Mouse (Mus musculus) MEL (cell line): ENCODE data around the gene Stra6.

Experiments used
- CTCF ChIP-seq, 3 experiments: IDR thresholded peaks in 2 of 3; conservative IDR thresholded peaks in 1 of 3; 2 replicates each; pipeline ENCODE4 v1.5.1; 2011 to 2012; ENCODE audit warnings: low read length in 3 of 3, low read depth in 2 of 3, mild to moderate bottlenecking in 2 of 3, improper control_type of control experiment in 1 of 3, inconsistent platforms in 1 of 3, mixed read lengths in 1 of 3, moderate library complexity in 1 of 3; ENCODE audit not compliant: control insufficient read depth in 1 of 3, insufficient read depth in 1 of 3, poor library complexity in 1 of 3, severe bottlenecking in 1 of 3
- ELF1 ChIP-seq: IDR thresholded peaks from 2 replicates; pipeline ENCODE4 v1.6.1; 2014; ENCODE audit warnings: low read depth, mild to moderate bottlenecking, inconsistent platforms, low read length, improper control_type of control experiment, moderate library complexity
- EP300 ChIP-seq, 2 experiments: IDR thresholded peaks; 2 replicates each; pipeline ENCODE4 v1.6.1; 2011; ENCODE audit warnings: improper control_type of control experiment in 2 of 2, low read length in 2 of 2, low read depth in 1 of 2, mild to moderate bottlenecking in 1 of 2
- MAFK ChIP-seq: IDR thresholded peaks from 2 replicates; pipeline ENCODE4 v1.6.1; 2011; ENCODE audit warnings: low read depth, mild to moderate bottlenecking, low read length, improper control_type of control experiment, borderline replicate concordance
- MYC ChIP-seq: IDR thresholded peaks from 2 replicates; pipeline ENCODE4 v1.6.1; 2011; ENCODE audit warnings: low read depth, mild to moderate bottlenecking, low read length, improper control_type of control experiment, moderate library complexity
- POLR2A ChIP-seq, 2 experiments: IDR thresholded peaks; 2 replicates each; pipeline ENCODE4 v1.6.1; 2011 to 2012; ENCODE audit warnings: low read length in 2 of 2, mild to moderate bottlenecking in 2 of 2, control low read depth in 1 of 2, improper control_type of control experiment in 1 of 2, low read depth in 1 of 2, moderate library complexity in 1 of 2; ENCODE audit not compliant: control insufficient read depth in 1 of 2, insufficient read depth in 1 of 2, poor library complexity in 1 of 2
- RAD21 ChIP-seq: IDR thresholded peaks from 2 replicates; pipeline ENCODE4 v1.6.1; 2011; ENCODE audit warnings: mild to moderate bottlenecking, low read depth, low read length, improper control_type of control experiment
- TCF12 ChIP-seq: IDR thresholded peaks from 2 replicates; pipeline ENCODE4 v1.6.1; 2014; ENCODE audit warnings: low read depth, mild to moderate bottlenecking, inconsistent platforms, low read length, improper control_type of control experiment, moderate library complexity
- USF2 ChIP-seq, 2 experiments: IDR thresholded peaks; 2 replicates each; pipeline ENCODE4 v1.6.1; 2011 to 2012; ENCODE audit warnings: improper control_type of control experiment in 2 of 2, low read length in 2 of 2, borderline replicate concordance in 1 of 2, inconsistent platforms in 1 of 2, low read depth in 1 of 2, mild to moderate bottlenecking in 1 of 2; ENCODE audit not compliant: insufficient read depth in 1 of 2

DNA sequence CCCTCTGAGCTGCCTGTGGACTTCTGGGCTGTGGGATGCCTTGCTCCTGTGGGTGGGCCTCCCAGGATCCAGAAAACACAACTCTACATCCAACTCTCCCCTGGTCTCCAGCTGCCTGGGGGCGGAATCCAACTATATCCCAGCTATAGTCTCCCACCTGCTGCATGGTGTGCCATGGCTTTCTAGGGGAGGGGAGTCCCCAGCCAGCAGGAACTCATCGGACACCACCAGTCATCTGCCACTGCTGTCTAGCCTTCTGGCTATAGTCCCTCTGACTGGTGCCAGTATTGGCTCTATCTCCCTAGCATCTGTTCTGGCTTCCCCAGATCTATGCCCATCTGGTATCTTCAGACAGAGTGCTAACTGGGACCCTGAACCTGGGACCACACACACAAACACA lies 28.1 kb upstream of the Stra6 start:
- no peak for TF ChIP-seq RAD21
- TF ChIP-seq TCF12 = no peak
- no peak for TF ChIP-seq ELF1
- no peak for TF ChIP-seq MAFK
- TF ChIP-seq USF2 (IDR thresholded peaks at IDR 0.05; ENCODE audit: borderline replicate concordance in 1 of 2, insufficient read depth in 1 of 2, low read depth in 1 of 2, low read length in 2 of 2) = no peak
- no peak for TF ChIP-seq POLR2A (IDR thresholded peaks at IDR 0.05; ENCODE audit: control insufficient read depth in 1 of 2, insufficient read depth in 1 of 2, low read depth in 1 of 2, low read length in 2 of 2, poor library complexity in 1 of 2)
- no peak for TF ChIP-seq MYC
- no peak for TF ChIP-seq CTCF (IDR thresholded peaks at IDR 0.05 in 2 of 3, conservative IDR thresholded peaks at IDR 0.05 in 1 of 3; ENCODE audit: control insufficient read depth in 1 of 3, insufficient read depth in 1 of 3, low read depth in 2 of 3, low read length in 3 of 3, poor library complexity in 1 of 3, severe bottlenecking in 1 of 3)
- no peak for TF ChIP-seq EP300 (IDR thresholded peaks at IDR 0.05; ENCODE audit: low read depth in 1 of 2, low read length in 2 of 2)
